Mouse (Mus musculus) heart, embryonic 13.5 days (tissue): ENCODE data around the gene Creb5. TPM values are rescaled to one million over a fixed set of nuclear protein-coding genes. Genes with fewer than 3 reads are reported as not detected.

Experiments
- ATAC-seq: fragments of 200-750 bp; cut with Nextera tagmentation; 2 replicates; pipeline ENCODE4 v1.8.0; 2017; ENCODE audit warnings: moderate TSS enrichment; ENCODE audit not compliant: insufficient number of reproducible peaks, low FRiP score, low TSS enrichment; ENCODE audit errors: extremely low read depth
- H3K27ac ChIP-seq: fragments of 300-500 bp; sonication (generic); replicated peaks from 2 replicates; pipeline ENCODE4 v1.5.1; 2015; ENCODE audit warnings: moderate library complexity, mild to moderate bottlenecking, inconsistent platforms
- H3K27me3 ChIP-seq: fragments of 300-500 bp; sonication (generic); replicated peaks from 2 replicates; pipeline ENCODE4 v1.6.1; 2015; ENCODE audit warnings: mild to moderate bottlenecking, inconsistent platforms
- H3K36me3 ChIP-seq: fragments of 300-500 bp; sonication (generic); 2 replicates; pipeline ENCODE4 v1.6.1; 2015; ENCODE audit warnings: mild to moderate bottlenecking, inconsistent platforms
- H3K4me1 ChIP-seq: fragments of 300-500 bp; sonication (generic); 2 replicates; pipeline ENCODE4 v1.6.1; 2015; ENCODE audit warnings: inconsistent platforms
- H3K4me2 ChIP-seq: fragments of 300-500 bp; sonication (generic); 2 replicates; pipeline ENCODE4 v1.6.1; 2015; ENCODE audit warnings: inconsistent platforms, mild to moderate bottlenecking, moderate library complexity
- H3K4me3 ChIP-seq: fragments of 300-500 bp; sonication (generic); 2 replicates; pipeline ENCODE4 v1.5.1; 2015; ENCODE audit warnings: moderate library complexity, mild to moderate bottlenecking, inconsistent platforms
- H3K9ac ChIP-seq: fragments of 300-500 bp; sonication (generic); 2 replicates; pipeline ENCODE4 v1.6.1; 2015; ENCODE audit warnings: inconsistent platforms, mild to moderate bottlenecking, moderate library complexity
- H3K9me3 ChIP-seq: fragments of 300-500 bp; sonication (generic); 2 replicates; pipeline ENCODE4 v1.6.1; 2016; ENCODE audit warnings: inconsistent platforms
- WGBS: fragments of 180-500 bp; shearing (Covaris S2); methylation state at CpG from one replicate; pipeline ENCODE4 v1.1.7; 2015; ENCODE audit warnings: mixed read lengths; 5-methylcytosine and 5-hydroxymethylcytosine counted together
- polyA plus RNA-seq: library from polyadenylated mRNA; unstranded; fragments of >200 nt; fragmentation: Nextera tagmentation; extraction: Ambion mirVana; gene quantifications from 2 replicates; pipeline ENCODE4 v1.2.1, GENCODE M21; 2015

Gene Creb5
- polyA plus RNA-seq, 1 experiment from 2014 or later, result 31.1 TPM

DNA sequence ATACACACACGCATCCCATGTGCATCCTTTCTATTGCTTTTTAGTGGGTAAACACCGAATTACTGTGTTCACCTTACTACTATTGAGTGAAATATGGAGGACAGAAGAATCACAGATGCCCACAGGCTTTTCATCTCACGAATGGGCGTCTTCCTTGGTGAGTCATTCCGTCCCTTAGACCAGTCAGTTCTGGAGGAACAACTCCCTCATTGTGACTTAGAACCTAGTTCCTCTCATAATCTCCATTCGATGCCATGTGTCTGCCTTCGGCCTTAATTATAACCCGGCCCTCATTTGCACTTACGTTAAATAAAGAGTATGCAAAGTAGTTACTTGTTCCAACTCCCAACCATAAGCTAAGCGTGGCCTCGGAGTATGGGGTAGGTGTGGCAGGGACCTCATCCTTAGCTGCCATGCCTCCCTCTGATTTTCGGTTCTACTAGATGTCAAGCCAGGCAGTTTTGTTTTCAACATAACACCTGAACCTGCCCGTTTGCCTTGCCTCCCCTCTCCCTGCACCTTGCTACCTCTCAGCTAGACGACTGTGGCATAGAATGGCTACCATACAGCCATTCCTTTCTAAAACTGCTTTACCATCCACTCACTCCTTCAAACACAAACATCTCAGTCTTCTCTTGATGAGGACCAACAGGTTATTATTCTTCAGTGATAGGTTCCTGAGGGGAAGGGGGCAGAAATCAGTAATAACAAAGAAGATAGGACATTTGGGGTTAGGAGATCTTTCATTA is 422.8 kb downstream of the Creb5 start:
- Histone ChIP-seq H3K9me3 (no peaks in the 10 kb centered on the region), H3K9ac (no peak overlapping the region), H3K4me2 (no peak overlapping the region), H3K27me3 (no peaks in the 10 kb centered on the region), H3K36me3 (no peaks in the 10 kb centered on the region), H3K4me3 (no peak overlapping the region), H3K4me1 (no peaks in the 10 kb centered on the region), H3K27ac (no peak overlapping the region)
- ATAC-seq, result no peak
- 82% methylated on average over 14 of the region's 14 CpGs for WGBS

DNA sequence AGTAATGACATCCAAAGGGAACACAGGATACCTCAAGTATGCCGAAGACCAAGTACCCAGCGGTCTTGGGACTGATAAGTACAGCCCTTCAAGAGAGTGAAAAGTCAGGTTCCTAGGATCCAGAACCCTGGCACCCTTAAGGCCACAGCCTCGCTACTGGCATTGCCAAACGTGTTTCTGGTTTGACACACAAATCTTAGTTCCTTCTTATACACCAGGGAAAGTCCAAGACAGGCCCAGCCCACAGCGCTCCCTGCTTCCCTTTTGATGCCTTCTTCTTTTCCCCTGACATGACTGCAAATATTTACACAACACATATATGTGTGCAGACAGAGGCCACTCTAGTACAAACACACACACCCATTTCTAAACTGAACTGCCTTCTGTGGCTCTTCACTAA is 423.5 kb downstream of the Creb5 start:
- ATAC-seq, result no peak
- H3K9me3 ChIP-seq, result no peaks in the 10 kb centered on the region
- H3K27me3 ChIP-seq, result no peaks in the 10 kb centered on the region
- WGBS, result 60% methylated on average over 5 of the region's 5 CpGs
- H3K9ac ChIP-seq, result no peak overlapping the region
- H3K4me1 ChIP-seq, result no peaks in the 10 kb centered on the region
- H3K27ac ChIP-seq, result no peak overlapping the region
- H3K4me3 ChIP-seq, result no peak overlapping the region
- H3K36me3 ChIP-seq, result no peaks in the 10 kb centered on the region
- no peak overlapping the region for H3K4me2 ChIP-seq

DNA sequence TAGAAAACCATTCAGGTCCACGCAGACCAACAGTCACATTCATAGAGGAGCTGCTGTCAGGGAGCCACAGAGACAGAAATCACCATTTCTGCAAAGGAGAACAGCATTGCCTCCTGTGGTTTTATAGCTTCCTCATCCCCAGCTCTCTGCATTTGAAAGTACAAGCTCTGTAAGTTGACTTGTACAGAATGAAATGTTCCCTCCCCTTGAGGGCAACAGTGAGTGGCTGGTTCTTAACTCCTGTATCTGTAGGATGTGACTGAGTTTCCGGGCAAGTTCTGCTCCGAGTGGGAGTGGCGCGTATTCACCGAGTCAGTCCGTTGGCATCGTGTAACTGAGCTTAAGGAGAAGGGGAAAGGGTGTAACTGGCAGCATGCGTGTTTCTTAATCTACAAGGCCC is 426.1 kb downstream of the Creb5 start:
- Histone ChIP-seq H3K36me3 (no peaks in the 10 kb centered on the region), H3K4me2 (no peak overlapping the region), H3K9ac (no peak overlapping the region), H3K27ac (no peak overlapping the region), H3K27me3 (no peaks in the 10 kb centered on the region), H3K4me3 (no peak overlapping the region), H3K9me3 (no peaks in the 10 kb centered on the region), H3K4me1 (no peaks in the 10 kb centered on the region)
- ATAC-seq, result no peak
- 74% methylated on average over 9 of the region's 9 CpGs for WGBS

DNA sequence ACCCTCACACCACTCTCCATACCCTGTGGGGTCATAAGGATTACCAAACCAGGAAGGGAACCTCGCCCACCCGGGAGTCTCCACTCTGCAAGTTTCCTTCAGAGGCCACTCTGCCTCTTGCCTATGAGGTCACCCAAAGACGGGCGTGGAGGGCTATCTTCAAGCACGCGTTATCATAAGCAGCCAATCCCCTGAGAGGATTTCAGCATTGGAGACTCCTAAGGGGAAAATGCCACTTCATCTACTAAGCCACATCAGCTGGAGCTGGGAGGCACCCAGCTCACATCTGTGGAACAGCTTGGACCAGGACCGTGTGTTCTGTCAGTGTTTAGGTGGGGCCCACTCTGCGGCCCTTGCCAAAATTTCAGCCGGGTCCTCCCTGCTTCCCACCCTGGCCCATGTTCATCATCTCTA is 427.8 kb downstream of the Creb5 start:
- H3K4me1 ChIP-seq, result no peaks in the 10 kb centered on the region
- no peak overlapping the region for H3K4me3 ChIP-seq
- H3K4me2 ChIP-seq, result no peak overlapping the region
- 64% methylated on average over 9 of the region's 9 CpGs for WGBS
- no peaks in the 10 kb centered on the region for H3K9me3 ChIP-seq
- no peak overlapping the region for H3K27ac ChIP-seq
- no peaks in the 10 kb centered on the region for H3K36me3 ChIP-seq
- no peak; the same call in 1 of the 2 replicates for ATAC-seq
- no peak overlapping the region for H3K9ac ChIP-seq
- no peaks in the 10 kb centered on the region for H3K27me3 ChIP-seq

DNA sequence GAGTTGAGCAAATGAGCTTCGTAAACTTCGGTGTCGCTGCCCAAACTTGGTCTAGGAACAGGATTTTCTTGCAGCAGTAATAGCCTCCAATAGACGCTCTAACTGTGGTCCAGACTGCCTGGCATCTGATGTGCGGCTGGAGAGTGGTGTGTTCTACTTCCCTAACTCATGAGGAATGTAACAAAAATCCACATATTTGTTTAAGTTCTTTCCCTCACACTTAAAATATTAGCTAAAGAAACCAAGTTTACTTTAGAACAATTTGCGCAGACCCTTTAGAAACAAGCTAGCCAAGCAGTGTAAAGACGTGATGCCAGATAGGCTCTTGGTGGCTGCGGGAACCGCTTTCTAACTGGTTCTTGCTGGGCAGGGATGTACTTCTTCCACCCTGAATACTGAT is 428.9 kb downstream of the Creb5 start:
- no peak for ATAC-seq
- Histone ChIP-seq H3K36me3 (no peaks in the 10 kb centered on the region), H3K9ac (no peak overlapping the region), H3K4me2 (no peak overlapping the region), H3K4me3 (no peak overlapping the region), H3K4me1 (no peaks in the 10 kb centered on the region), H3K9me3 (no peaks in the 10 kb centered on the region), H3K27me3 (no peaks in the 10 kb centered on the region), H3K27ac (no peak overlapping the region)
- 85% methylated on average over 9 of the region's 9 CpGs for WGBS

DNA sequence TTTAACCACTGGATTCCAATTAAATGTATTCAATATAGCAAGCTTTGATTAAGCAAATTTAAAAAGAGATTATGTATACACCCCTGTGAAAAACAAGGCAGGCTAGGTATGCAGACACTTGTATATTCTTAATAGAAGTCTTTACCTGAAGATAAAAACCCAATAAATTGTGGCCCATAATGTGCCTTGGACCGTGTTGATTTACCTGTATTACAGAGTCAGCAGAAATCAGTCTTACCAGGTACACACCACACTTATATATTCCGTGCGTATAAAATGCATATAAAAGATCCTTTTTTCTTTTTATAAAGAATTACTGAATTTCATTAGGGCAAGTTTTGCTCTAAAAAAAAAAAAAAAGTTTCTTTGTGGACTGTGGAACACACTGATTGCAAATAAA is 432.9 kb downstream of the Creb5 start:
- H3K36me3 ChIP-seq, result no peaks in the 10 kb centered on the region
- 0 out of 2 replicates have a peak, but pooled peaks cover 3% of the 10 kb centered on the region for H3K4me1 ChIP-seq
- no peak overlapping the region for H3K4me3 ChIP-seq
- H3K27me3 ChIP-seq, result peaks cover 5% of the 10 kb centered on the region; the same call in 1 of the 2 replicates
- ATAC-seq, result no peak
- H3K27ac ChIP-seq, result no peak overlapping the region
- no peaks in the 10 kb centered on the region for H3K9me3 ChIP-seq
- H3K4me2 ChIP-seq, result no peak overlapping the region
- WGBS, result 76% methylated on average over 3 of the region's 3 CpGs
- no peak overlapping the region for H3K9ac ChIP-seq

DNA sequence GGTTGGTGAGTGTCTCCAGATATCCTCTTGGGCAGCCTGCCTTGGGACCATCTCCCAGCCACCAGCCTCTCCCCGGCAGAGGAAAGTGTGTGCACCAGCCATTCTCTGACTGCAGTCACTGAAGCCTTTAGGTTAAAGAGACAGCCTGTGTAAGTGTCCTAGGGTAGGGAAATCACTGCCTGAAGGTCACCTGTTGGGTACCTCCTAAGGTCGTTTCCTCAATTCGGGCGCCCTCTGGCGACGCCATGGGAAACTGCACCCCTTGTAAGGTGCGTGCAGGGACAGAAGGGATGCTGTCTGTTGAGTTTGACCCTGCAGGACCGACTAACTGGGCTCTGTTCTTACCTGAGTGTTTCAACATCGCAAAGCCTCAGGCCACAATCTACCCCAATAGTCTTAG is 434.5 kb downstream of the Creb5 start:
- Histone ChIP-seq H3K27ac (no peak overlapping the region), H3K27me3 (peaks cover 5% of the 10 kb centered on the region; the same call in 1 of the 2 replicates), H3K4me3 (no peak overlapping the region), H3K4me1 (0 out of 2 replicates have a peak, but pooled peaks cover 3% of the 10 kb centered on the region), H3K36me3 (no peaks in the 10 kb centered on the region), H3K9ac (no peak overlapping the region), H3K4me2 (no peak overlapping the region), H3K9me3 (no peaks in the 10 kb centered on the region)
- no peak for ATAC-seq
- 9% methylated on average over 9 of the region's 9 CpGs for WGBS

DNA sequence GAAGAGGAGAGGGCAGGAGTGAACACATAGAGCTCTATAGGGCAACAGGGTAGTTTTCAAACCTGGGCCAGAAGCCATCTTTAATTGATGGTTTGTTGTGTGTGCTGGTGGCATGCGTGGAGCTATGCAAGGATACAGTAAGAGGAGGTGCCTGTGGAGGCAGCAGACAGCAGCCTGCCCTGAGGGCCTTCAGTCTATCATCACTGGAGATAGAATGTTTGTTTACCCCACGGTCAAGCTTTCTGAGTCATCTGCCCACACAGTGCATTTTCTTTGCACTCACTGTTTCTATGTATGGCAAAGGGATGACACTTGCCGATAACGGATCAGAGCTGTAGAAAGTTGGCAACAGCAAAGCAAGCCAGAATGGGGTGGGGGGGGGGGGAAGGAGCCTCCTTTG is 435.6 kb downstream of the Creb5 start:
- Histone ChIP-seq H3K9me3 (no peaks in the 10 kb centered on the region), H3K27me3 (peaks cover 5% of the 10 kb centered on the region; the same call in 1 of the 2 replicates), H3K4me1 (peaks cover 9% of the 10 kb centered on the region), H3K4me3 (no peak overlapping the region), H3K36me3 (no peaks in the 10 kb centered on the region), H3K4me2 (no peak overlapping the region), H3K9ac (no peak overlapping the region), H3K27ac (no peak overlapping the region)
- 56% methylated on average over 4 of the region's 4 CpGs for WGBS
- ATAC-seq, result no peak

DNA sequence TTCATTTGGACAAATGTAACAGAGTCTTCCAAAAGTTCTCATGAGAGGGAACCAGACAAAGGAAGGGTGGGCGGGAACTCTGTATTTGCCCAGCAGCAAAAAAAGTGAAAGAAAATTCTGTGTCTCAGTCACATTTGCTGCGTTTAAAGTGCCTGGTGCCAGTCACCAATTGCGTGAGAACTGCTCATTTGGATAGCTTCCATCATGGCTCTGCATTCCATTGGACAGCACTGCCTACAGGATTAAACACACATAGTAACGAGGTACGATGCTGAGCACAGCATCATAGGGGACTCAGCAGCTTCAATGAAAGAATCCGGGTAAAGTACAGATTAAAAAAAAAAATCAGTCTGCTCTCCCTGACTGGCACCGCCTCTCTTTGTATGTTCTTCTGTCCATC is 443.4 kb downstream of the Creb5 start:
- no peaks in the 10 kb centered on the region for H3K36me3 ChIP-seq
- H3K4me2 ChIP-seq, result no peak overlapping the region
- no peak for ATAC-seq
- 78% methylated on average over 7 of the region's 7 CpGs for WGBS
- no peak overlapping the region for H3K27ac ChIP-seq
- H3K9me3 ChIP-seq, result 0 out of 2 replicates have a peak, but pooled peaks cover 6% of the 10 kb centered on the region
- H3K9ac ChIP-seq, result no peak overlapping the region
- H3K4me3 ChIP-seq, result no peak overlapping the region
- H3K4me1 ChIP-seq, result peaks cover 11% of the 10 kb centered on the region
- no peaks in the 10 kb centered on the region for H3K27me3 ChIP-seq

DNA sequence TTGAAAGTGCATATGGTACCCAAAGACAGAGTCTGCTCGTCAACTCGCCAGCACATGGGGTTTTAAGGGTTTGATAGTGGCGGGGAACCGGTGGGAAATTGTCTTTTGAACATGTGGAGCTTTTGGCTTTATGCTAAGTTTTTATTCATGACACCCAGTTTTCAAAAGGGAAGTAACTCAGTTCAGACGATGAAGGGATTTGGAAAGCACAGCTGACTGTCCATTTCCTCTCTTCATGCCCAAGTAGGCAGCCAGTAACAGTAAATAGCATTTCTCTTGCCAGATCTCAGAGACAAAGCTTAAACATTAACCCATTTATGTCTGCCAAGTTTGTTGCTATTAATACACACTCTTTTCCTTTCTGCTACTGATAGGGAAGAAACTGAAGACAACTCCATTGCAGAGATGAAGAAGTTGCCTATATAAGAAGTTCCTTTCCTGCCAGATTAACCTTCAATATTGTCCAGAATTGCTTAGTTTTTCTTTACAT is 444.0 kb downstream of the Creb5 start:
- Histone ChIP-seq H3K27me3 (no peaks in the 10 kb centered on the region), H3K9me3 (0 out of 2 replicates have a peak, but pooled peaks cover 6% of the 10 kb centered on the region), H3K4me3 (no peak overlapping the region), H3K4me1 (peaks cover 11% of the 10 kb centered on the region), H3K9ac (no peak overlapping the region), H3K27ac (no peak overlapping the region), H3K36me3 (no peaks in the 10 kb centered on the region), H3K4me2 (no peak overlapping the region)
- WGBS, result 75% methylated on average over 5 of the region's 5 CpGs
- no peak for ATAC-seq

DNA sequence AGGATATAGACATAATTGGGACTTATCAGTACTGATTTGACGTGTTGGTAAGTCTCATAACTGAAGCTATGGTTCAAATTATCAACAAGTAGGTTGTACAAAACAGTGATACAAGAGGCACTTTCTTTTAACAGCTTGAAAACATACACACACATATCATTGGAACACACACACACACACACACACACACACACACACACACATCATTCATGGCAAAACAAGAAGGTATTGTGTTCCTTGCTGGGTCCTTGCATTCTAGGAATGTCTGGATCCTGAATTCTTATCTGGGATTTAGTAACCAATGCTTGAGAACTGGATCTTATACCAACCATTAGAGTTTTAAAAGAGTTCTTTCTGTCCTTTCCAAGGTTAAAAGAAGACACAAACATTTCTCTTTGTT is 446.5 kb downstream of the Creb5 start:
- H3K4me2 ChIP-seq, result no peak overlapping the region
- no peak overlapping the region for H3K4me3 ChIP-seq
- H3K27me3 ChIP-seq, result no peaks in the 10 kb centered on the region
- H3K36me3 ChIP-seq, result no peaks in the 10 kb centered on the region
- H3K9me3 ChIP-seq, result 0 out of 2 replicates have a peak, but pooled peaks cover 6% of the 10 kb centered on the region
- H3K4me1 ChIP-seq, result peaks cover 4% of the 10 kb centered on the region; the same call in 1 of the 2 replicates
- ATAC-seq, result no peak
- WGBS, result 54% methylated on average over 1 of the region's 1 CpGs
- H3K9ac ChIP-seq, result no peak overlapping the region
- H3K27ac ChIP-seq, result no peak overlapping the region

DNA sequence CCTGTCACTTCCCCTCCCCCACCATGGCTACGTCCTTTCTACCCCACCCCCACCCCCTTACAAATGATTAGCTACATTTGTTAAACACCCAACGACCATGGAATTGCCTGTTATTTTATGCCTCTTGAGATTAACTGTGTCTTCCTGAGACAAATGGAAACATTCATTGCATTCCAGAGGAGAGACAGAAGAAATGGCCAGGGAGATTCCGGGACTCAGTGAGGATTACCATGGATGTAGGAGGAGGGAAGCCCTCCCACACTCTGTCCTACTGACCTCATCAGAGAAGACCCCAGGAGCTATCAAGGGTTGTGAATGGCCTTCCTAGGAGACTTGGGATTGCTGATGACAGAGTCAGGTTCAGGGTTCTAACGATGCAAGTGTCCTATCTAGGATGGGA is 446.9 kb downstream of the Creb5 start:
- no peak for ATAC-seq
- H3K27ac ChIP-seq, result no peak overlapping the region
- no peak overlapping the region for H3K4me2 ChIP-seq
- 20% methylated on average over 4 of the region's 4 CpGs for WGBS
- no peaks in the 10 kb centered on the region for H3K27me3 ChIP-seq
- H3K4me1 ChIP-seq, result peaks cover 4% of the 10 kb centered on the region; the same call in 1 of the 2 replicates
- H3K9me3 ChIP-seq, result 0 out of 2 replicates have a peak, but pooled peaks cover 6% of the 10 kb centered on the region
- H3K9ac ChIP-seq, result no peak overlapping the region
- H3K4me3 ChIP-seq, result no peak overlapping the region
- H3K36me3 ChIP-seq, result no peaks in the 10 kb centered on the region
